Mouse (Mus musculus) spleen, adult 2 months (tissue): Measurements from ENCODE around the gene Hist2h2aa1. TPM values are rescaled to one million over a fixed set of nuclear protein-coding genes. Genes with fewer than 3 reads are reported as not detected.

Experiments used
- DNase-seq, 2 experiments: peaks; one replicate each; pipeline versions ENCODE4 v3.0.0 to v3.0.0-alpha.2; 2012 to 2021; ENCODE audit warnings: low spot score in 2 of 2, low read depth in 1 of 2
- H3K27ac ChIP-seq: fragments of 200-500 bp; 2 replicates; pipeline ENCODE4 v1.5.1; 2012; ENCODE audit warnings: low read length, inconsistent platforms; ENCODE audit not compliant: insufficient read depth
- H3K27me3 ChIP-seq: fragments of 200-500 bp; 2 replicates; pipeline ENCODE4 v1.6.1; 2012; ENCODE audit warnings: mild to moderate bottlenecking, moderate library complexity, low read length, inconsistent platforms; ENCODE audit not compliant: control insufficient read depth, insufficient read depth
- H3K36me3 ChIP-seq: fragments of 200-500 bp; 2 replicates; pipeline ENCODE4 v1.6.1; 2012; ENCODE audit warnings: mild to moderate bottlenecking, low read length, inconsistent platforms; ENCODE audit not compliant: control insufficient read depth, insufficient read depth
- H3K4me1 ChIP-seq: fragments of 200-500 bp; 2 replicates; pipeline ENCODE4 v1.6.1; 2011; ENCODE audit warnings: inconsistent platforms; ENCODE audit not compliant: control insufficient read depth, insufficient read depth, insufficient read length
- H3K4me3 ChIP-seq: fragments of 200-500 bp; 2 replicates; pipeline ENCODE4 v1.5.1; 2011; ENCODE audit warnings: mild to moderate bottlenecking, inconsistent platforms; ENCODE audit not compliant: insufficient read depth, insufficient read length; ENCODE audit errors: extremely low read depth
- CTCF ChIP-seq: fragments of 200-500 bp; IDR thresholded peaks from 2 replicates; pipeline ENCODE4 v1.5.1; 2011; ENCODE audit warnings: mild to moderate bottlenecking, inconsistent platforms; ENCODE audit not compliant: insufficient read depth, insufficient read length, insufficient replicate concordance; ENCODE audit errors: extremely low read depth
- POLR2A ChIP-seq: fragments of 200-500 bp; IDR thresholded peaks from 2 replicates; pipeline ENCODE4 v1.6.1; 2011; ENCODE audit warnings: low read depth, low read length, inconsistent platforms
- WGBS: fragments of 180-500 bp; shearing (Covaris S2); methylation state at CpG from one replicate; pipeline ENCODE4 v1.1.7; 2018; 5-methylcytosine and 5-hydroxymethylcytosine counted together
- polyA plus RNA-seq: library from polyadenylated mRNA; depleted of rRNA; stranded (reverse); fragments of >200 nt; gene quantifications from 2 replicates; pipeline ENCODE4 v1.2.3, GENCODE M21; 2012

Hist2h2aa1 gene
- polyA plus RNA-seq, 1 experiment = 95.6 TPM

DNA sequence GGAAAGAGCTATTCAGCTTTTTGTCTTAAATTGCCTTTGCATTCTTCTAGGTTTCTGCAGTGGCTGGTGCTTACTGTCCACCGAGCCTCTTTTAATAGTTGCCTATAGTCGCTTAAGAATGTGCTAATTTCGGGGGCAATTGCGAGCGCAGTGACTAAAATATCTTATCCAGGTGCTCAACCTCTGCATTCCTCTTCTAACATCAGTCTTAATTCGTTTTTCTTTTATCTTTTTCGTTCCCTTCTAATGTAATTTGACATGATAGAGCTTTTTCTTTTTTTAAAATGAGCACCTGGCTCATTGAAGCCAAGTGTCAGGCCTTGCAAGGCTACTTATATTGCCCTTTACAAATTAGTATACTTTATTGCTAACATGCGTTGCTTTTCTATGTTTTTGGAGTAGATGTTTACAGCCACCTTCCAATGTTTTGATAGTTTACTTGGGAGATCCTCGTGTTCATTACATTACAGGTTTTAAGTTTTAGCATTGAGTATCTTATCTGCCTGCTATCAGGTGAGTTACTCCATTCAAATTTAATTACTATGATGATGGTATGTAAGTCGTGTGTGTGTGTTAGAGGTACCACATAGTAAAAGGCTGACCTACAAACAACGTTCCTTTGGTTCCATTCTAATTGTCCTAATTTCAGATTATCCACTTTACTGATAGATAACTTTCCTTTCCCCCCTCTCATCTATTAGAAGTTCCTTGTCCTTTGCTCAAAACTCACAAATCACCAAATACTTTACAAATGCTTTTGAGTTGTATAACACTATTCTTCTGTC is 2.3 kb downstream of the Hist2h2aa1 start:
- Histone ChIP-seq H3K27me3 (no peaks in the 10 kb centered on the region), H3K36me3 (no peaks in the 10 kb centered on the region), H3K4me3 (no peak overlapping the region; the same call in 1 of the 2 replicates), H3K27ac (no peak overlapping the region), H3K4me1 (peaks cover 7% of the 10 kb centered on the region; the same call in 1 of the 2 replicates)
- no peak for TF ChIP-seq POLR2A
- WGBS = 19% methylated on average over 11 of the region's 11 CpGs
- no peak for DNase-seq

DNA sequence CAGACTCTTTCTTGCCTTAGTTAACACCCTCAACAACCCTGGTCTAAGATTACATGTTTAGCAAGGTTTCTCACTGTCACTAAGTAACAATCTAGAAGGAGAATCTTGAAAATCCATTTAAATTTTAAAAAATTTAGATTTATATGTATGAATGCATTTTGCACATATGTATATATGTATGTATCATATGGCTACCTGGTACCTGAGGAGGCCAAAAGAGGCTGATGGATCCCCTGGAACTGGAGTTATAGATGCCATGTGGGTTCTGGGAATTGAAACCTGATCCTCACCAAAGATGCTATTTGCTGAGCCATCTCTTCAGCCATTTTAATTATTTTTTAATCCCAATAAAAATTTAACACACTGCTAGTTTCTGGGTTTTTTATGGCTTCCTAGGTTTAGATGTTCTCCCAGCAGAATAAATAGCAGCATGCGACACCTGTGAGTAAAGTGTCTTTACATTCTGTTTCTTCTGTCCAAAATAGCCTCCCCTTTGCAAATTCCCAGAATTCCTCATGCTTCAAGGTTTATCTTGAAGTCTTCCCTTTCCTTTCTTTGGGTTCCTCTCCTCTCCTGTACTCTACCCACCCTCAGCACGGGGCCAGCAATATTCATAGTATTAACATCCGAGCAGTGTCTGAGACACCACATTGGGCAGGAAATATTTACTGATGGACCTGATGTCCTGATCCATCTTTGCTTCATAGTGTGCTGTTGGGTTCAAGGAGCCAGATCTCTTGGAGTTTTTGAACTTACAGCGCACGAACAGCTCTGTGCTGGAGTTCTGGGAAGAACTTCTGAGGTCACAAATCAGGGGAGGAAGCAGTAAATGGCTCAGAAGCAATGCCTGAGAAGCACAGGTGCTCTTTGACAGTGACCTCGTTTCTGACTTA is 3.1 kb downstream of the Hist2h2aa1 start:
- Histone ChIP-seq H3K36me3 (no peaks in the 10 kb centered on the region), H3K4me1 (peaks cover 7% of the 10 kb centered on the region; the same call in 1 of the 2 replicates), H3K27ac (no peak overlapping the region), H3K27me3 (no peaks in the 10 kb centered on the region), H3K4me3 (no peak overlapping the region; the same call in 1 of the 2 replicates)
- WGBS = 68% methylated on average over 6 of the region's 6 CpGs
- TF ChIP-seq POLR2A (no peak), CTCF (no peak)
- DNase-seq = no peak

DNA sequence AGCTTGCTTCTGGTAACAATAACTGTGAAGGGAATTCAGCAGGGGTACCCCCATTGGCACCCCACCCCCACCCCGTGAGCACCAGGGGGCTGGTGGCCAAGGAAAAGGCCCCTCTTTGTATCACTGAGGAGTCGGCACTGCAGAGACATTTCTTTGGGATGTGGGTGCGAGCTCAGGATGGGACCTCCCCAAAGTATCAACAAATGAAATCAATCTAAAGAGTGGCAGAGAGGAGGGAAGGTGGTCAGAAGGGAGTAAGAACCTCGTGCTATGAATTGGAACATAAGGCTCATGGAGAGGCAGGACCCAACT is 3.7 kb downstream of the Hist2h2aa1 start:
- DNase-seq = no peak
- no peaks in the 10 kb centered on the region for H3K27me3 ChIP-seq
- H3K4me1 ChIP-seq = peaks cover 4% of the 10 kb centered on the region; the same call in 1 of the 2 replicates
- TF ChIP-seq POLR2A = no peak
- no peak for TF ChIP-seq CTCF
- no peak overlapping the region for H3K4me3 ChIP-seq
- WGBS = 88% methylated on average over 4 of the region's 4 CpGs
- H3K27ac ChIP-seq = no peak overlapping the region
- no peaks in the 10 kb centered on the region for H3K36me3 ChIP-seq

DNA sequence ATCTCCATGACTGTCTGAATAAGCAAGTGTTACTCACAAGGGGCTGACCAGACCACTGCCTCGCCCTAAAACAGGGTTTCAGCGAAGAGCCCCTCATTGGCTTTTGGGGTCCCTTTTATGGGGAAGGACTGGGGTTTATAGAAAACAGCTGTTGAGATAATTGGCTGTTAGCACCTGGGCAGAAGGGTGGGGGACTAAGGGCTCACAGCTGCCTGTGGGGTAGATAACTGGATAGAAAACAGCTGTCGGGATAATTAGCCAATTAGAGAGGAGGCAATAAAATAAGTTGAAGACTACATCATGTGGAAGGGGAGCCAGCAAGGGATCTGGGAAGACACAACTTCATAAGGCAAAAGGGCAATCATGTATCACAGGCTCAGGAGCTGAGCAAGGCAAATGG is 5.6 kb downstream of the Hist2h2aa1 start:
- no peak for DNase-seq
- peak overlapping the region; percentile 43 for H3K27ac ChIP-seq
- TF ChIP-seq CTCF (no peak), POLR2A (no peak)
- no peaks in the 10 kb centered on the region for H3K4me1 ChIP-seq
- H3K4me3 ChIP-seq = no peak overlapping the region
- 72% methylated on average over 3 of the region's 3 CpGs for WGBS
- no peaks in the 10 kb centered on the region for H3K36me3 ChIP-seq
- no peaks in the 10 kb centered on the region for H3K27me3 ChIP-seq

DNA sequence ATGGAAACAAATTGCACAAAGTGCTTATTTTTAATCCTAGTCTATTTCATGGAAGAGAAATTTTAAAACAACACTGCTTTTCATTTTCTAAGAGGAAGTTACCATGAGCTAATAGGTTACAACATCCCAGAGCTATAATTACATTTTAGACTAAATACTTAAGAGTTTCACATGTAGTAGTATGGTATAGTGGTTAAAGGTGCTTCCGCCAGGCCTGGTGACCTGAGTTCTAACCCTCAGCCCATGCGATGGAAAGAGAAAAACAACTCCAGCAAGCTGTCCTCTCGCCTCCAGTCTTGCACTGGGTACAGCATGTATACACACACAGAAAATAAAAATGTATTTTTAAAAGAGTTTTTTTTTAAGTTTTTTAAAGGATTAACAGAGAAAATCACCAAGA is 6.5 kb downstream of the Hist2h2aa1 start:
- WGBS = 34% methylated on average over 3 of the region's 3 CpGs
- H3K36me3 ChIP-seq = no peaks in the 10 kb centered on the region
- H3K4me3 ChIP-seq = no peak overlapping the region
- TF ChIP-seq POLR2A (no peak), CTCF (no peak)
- DNase-seq = no peak
- no peaks in the 10 kb centered on the region; the same call in 1 of the 2 replicates for H3K4me1 ChIP-seq
- no peaks in the 10 kb centered on the region for H3K27me3 ChIP-seq
- H3K27ac ChIP-seq = peak overlapping the region; percentile 73; the same call in 1 of the 2 replicates

DNA sequence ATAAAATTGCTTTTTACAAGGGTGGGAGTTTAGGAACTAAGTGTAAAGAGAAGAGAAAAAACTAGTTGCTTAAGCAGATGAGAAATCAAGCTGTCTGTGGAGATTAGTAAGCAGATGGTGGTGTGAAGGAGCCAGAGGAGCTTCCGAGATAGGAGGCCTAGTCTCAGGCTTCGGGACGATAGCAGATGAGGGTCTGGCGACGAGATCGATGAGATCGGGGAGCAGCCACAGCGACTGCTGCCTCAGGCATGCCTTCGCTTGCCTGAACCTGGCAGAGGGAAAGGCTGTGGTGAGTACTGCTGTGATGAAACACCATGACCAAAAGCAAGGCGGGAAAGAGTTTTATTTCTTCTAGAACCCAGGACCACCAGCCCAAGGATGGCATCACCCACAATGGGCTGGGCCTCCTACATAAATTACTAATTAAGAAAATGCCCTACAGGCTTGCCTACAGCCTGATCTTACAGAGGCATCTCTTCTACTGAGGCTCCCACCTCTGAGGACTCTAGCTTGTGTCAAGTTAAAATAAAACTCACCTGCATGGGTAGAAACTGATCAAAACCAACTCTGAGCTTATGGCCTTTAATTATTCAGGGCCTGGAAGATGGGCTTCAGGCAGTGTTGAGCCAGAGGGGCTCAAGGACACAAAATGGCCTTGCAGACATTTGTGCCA is 9.5 kb downstream of the Hist2h2aa1 start:
- no peak overlapping the region for H3K27ac ChIP-seq
- no peak overlapping the region for H3K4me3 ChIP-seq
- H3K27me3 ChIP-seq = no peaks in the 10 kb centered on the region
- H3K36me3 ChIP-seq = no peaks in the 10 kb centered on the region
- DNase-seq = no peak
- 85% methylated on average over 10 of the region's 10 CpGs for WGBS
- TF ChIP-seq POLR2A = no peak
- no peaks in the 10 kb centered on the region; the same call in 1 of the 2 replicates for H3K4me1 ChIP-seq
